Mouse (Mus musculus): ENCODE measurements around the gene Sbsn.

DNA sequence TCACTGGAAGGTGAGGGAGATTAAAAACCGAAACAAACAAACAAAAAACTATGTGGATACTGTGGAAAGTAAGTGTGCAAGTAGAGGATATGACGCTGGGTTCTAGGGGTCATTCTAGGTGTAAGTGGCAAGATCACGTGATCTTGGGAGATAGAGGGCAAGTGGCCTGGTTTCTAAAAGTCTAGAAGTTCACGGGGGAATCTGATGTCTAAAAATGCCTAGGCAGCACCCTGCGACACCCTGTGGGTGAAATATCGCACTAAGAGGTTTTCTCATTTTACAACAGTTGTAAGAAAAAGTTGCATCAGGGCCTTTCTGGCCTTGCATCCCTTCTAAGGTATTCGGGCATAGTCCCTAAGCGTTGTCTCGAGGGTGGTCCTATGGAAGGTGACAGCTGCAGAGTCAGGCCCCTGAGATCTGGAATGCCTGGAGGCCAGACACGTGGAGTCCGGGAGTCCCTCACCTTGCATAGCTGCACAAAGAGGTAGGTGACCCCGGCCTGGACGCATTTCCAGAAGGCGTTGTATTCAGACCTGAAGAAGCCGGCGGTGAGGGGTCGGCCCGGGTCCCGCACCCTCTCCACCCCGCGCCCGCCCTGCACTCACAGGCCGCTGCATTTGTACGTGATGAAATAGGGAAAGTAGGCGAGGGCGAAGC is 22.4 kb upstream of the Sbsn start:
- no peak for TF ChIP-seq POLR2A (IDR thresholded peaks at IDR 0.05; ENCODE audit: low read depth, low read length)
- TF ChIP-seq CTCF (IDR thresholded peaks at IDR 0.05; ENCODE audit: extremely low read depth, insufficient read depth, insufficient read length, insufficient replicate concordance), result no peak

Data from spleen, adult 2 months (tissue).